Mouse (Mus musculus): ENCODE results near the gene Tmprss11c. TPM values are rescaled to one million over a fixed set of nuclear protein-coding genes. Genes with fewer than 3 reads are reported as not detected.

The Tmprss11c gene
- polyA plus RNA-seq, 1 experiment = not detected

DNA sequence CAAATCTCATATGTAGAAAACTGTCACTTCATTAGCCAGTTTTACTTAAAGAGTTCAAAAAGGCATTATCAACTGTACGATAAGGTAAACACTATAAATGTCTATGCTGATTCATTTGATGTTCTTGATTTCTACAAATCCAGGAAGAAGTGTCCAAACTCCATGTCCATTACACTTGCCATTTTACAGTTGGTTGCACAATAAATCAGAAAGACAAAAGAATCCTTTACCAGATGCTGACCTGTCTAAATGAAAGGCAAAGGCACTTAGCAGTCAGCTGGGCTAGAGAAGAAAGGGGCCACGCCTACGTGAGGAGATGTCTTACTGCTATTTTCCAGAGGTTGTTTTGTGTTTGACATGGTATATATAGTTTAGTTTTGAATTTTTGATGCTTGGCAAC lies 44.8 kb downstream of the Tmprss11c start:
- TF ChIP-seq MAX (IDR thresholded peaks at IDR 0.05) (no peak), CEBPB (IDR thresholded peaks at IDR 0.05; ENCODE audit: low read depth) (peak; percentile 88)
- Histone ChIP-seq H3ac (ENCODE audit: control insufficient read depth, insufficient read length, low read depth) (no peak overlapping the region), H3K79me2 (ENCODE audit: control insufficient read depth, insufficient read depth) (no peaks in the 10 kb centered on the region), H3K27me3 (ENCODE audit: control insufficient read depth, insufficient read depth, insufficient read length) (no peaks in the 10 kb centered on the region), H3K79me3 (ENCODE audit: low read depth) (no peaks in the 10 kb centered on the region), H3K36me3 (ENCODE audit: control insufficient read depth, insufficient read depth) (no peaks in the 10 kb centered on the region), H3K4me3 (ENCODE audit: insufficient read depth, poor library complexity, severe bottlenecking) (no peak overlapping the region)

- no peaks in the 10 kb centered on the region for H3K79me3 ChIP-seq (ENCODE audit: low read depth)
- H3K27me3 ChIP-seq (ENCODE audit: control insufficient read depth, insufficient read depth, insufficient read length) = no peaks in the 10 kb centered on the region
- H3K4me3 ChIP-seq (ENCODE audit: insufficient read depth, poor library complexity, severe bottlenecking) = no peak overlapping the region
- no peaks in the 10 kb centered on the region for H3K36me3 ChIP-seq (ENCODE audit: control insufficient read depth, insufficient read depth)
- no peaks in the 10 kb centered on the region for H3K79me2 ChIP-seq (ENCODE audit: control insufficient read depth, insufficient read depth)
- H3ac ChIP-seq (ENCODE audit: control insufficient read depth, insufficient read length, low read depth) = no peak overlapping the region
- TF ChIP-seq FOSL1 (IDR thresholded peaks at IDR 0.05; ENCODE audit: insufficient read depth, low read length, poor library complexity, severe bottlenecking) (peak; percentile 23), MYOD1 (IDR thresholded peaks at IDR 0.05; ENCODE audit: control insufficient read depth, insufficient read length, low read depth) (no peak), CTCF (IDR thresholded peaks at IDR 0.05; ENCODE audit: control insufficient read depth, insufficient read depth, insufficient read length) (no peak), CEBPB (IDR thresholded peaks at IDR 0.05; ENCODE audit: low read depth) (peak; percentile 60)
Observed at GRCm38 (mm10) chr5:86227156-86227853, 61.8 kb downstream of the Tmprss11c start.

GRCm38 (mm10) chr5:86197801-86198200 lies 91.3 kb downstream of the Tmprss11c start, which contains the start of gene Gnrhr:
Gene Gnrhr, minus strand, starts transcription at chr5:86197901.
- no peak for TF ChIP-seq USF1 (IDR thresholded peaks at IDR 0.05; ENCODE audit: low read depth)
- TF ChIP-seq MAX (IDR thresholded peaks at IDR 0.05) = no peak
- TF ChIP-seq MYOG (IDR thresholded peaks at IDR 0.05; ENCODE audit: control insufficient read depth, extremely low read depth, insufficient read length) = no peak
- TF ChIP-seq MYOD1 (IDR thresholded peaks at IDR 0.05; ENCODE audit: control insufficient read depth, insufficient read length, low read depth) = no peak
- TF ChIP-seq CEBPB (IDR thresholded peaks at IDR 0.05; ENCODE audit: low read depth) = no peak
- no peak for TF ChIP-seq CTCF (IDR thresholded peaks at IDR 0.05; ENCODE audit: control insufficient read depth, insufficient read depth, insufficient read length)
- no peak for TF ChIP-seq FOSL1 (IDR thresholded peaks at IDR 0.05; ENCODE audit: insufficient read depth, low read length, poor library complexity, severe bottlenecking)
- Histone ChIP-seq H3ac (ENCODE audit: control insufficient read depth, insufficient read length, low read depth) (no peak within 1 kb of the TSS), H3K36me3 (ENCODE audit: control insufficient read depth, insufficient read depth) (no peaks in the 10 kb centered on the region), H3K27me3 (ENCODE audit: control insufficient read depth, insufficient read depth, insufficient read length) (no peaks in the 10 kb centered on the region), H3K79me2 (ENCODE audit: control insufficient read depth, insufficient read depth) (no peaks in the 10 kb centered on the region), H3K79me3 (ENCODE audit: low read depth) (no peaks in the 10 kb centered on the region), H3K4me3 (ENCODE audit: insufficient read depth, poor library complexity, severe bottlenecking) (no peak within 1 kb of the TSS)

DNA sequence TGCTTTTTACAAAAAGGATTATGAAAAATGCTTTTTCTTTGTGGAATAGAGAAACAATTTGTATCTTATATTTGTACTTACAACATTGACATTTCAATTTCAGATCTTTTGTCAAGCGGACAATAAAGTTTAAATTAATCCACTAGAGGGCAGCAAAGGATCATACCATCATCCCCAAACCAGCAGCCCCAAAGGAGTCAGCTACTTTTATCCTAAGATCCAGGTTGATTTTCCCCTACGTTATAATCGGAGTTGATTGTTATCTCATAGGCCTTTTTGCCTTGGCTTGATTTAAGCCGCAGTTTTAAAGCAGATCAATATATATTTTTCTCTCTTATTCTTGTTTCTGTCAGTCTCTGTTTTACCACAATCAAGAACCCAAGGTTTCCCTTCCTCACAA lies 97.8 kb downstream of the Tmprss11c start:
- no peak overlapping the region for H3K4me3 ChIP-seq (ENCODE audit: insufficient read depth, poor library complexity, severe bottlenecking)
- H3K79me2 ChIP-seq (ENCODE audit: control insufficient read depth, insufficient read depth) = no peaks in the 10 kb centered on the region
- H3K79me3 ChIP-seq (ENCODE audit: low read depth) = no peaks in the 10 kb centered on the region
- no peaks in the 10 kb centered on the region for H3K27me3 ChIP-seq (ENCODE audit: control insufficient read depth, insufficient read depth, insufficient read length)
- H3ac ChIP-seq (ENCODE audit: control insufficient read depth, insufficient read length, low read depth) = no peak overlapping the region
- H3K36me3 ChIP-seq (ENCODE audit: control insufficient read depth, insufficient read depth) = no peaks in the 10 kb centered on the region
- no peak for TF ChIP-seq MYOD1 (IDR thresholded peaks at IDR 0.05; ENCODE audit: control insufficient read depth, insufficient read length, low read depth)
- TF ChIP-seq MAX (IDR thresholded peaks at IDR 0.05) = no peak
- no peak for TF ChIP-seq FOSL1 (IDR thresholded peaks at IDR 0.05; ENCODE audit: insufficient read depth, low read length, poor library complexity, severe bottlenecking)
- TF ChIP-seq USF1 (IDR thresholded peaks at IDR 0.05; ENCODE audit: low read depth) = no peak

DNA sequence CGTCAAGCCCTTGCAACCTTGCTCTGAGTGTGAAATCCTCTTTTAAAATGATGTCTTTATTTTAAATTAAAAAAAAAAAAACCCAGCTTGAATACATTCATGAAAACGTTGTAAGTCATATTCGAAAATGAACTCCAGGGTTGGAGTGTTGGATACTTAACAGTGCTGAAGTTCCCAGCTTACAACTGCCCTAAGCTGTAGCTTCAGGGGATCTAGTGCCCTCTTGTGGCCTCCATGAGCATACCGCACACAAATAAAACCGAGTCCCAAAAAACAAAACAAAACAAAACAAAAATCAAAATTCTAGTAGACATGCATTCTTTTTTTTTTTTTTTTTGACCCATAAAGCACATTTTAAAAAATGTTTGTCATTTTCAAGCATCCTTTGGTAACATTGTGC lies 98.3 kb downstream of the Tmprss11c start:
- Histone ChIP-seq H3K27me3 (ENCODE audit: control insufficient read depth, insufficient read depth, insufficient read length) (no peaks in the 10 kb centered on the region), H3K79me2 (ENCODE audit: control insufficient read depth, insufficient read depth) (no peaks in the 10 kb centered on the region), H3K4me3 (ENCODE audit: insufficient read depth, poor library complexity, severe bottlenecking) (no peak overlapping the region), H3K79me3 (ENCODE audit: low read depth) (no peaks in the 10 kb centered on the region), H3K36me3 (ENCODE audit: control insufficient read depth, insufficient read depth) (no peaks in the 10 kb centered on the region), H3ac (ENCODE audit: control insufficient read depth, insufficient read length, low read depth) (no peak overlapping the region)
- TF ChIP-seq MYOD1 (IDR thresholded peaks at IDR 0.05; ENCODE audit: control insufficient read depth, insufficient read length, low read depth) = no peak
- TF ChIP-seq MYOG (IDR thresholded peaks at IDR 0.05; ENCODE audit: control insufficient read depth, extremely low read depth, insufficient read length) = no peak
- no peak for TF ChIP-seq CEBPB (IDR thresholded peaks at IDR 0.05; ENCODE audit: low read depth)
- TF ChIP-seq USF1 (IDR thresholded peaks at IDR 0.05; ENCODE audit: low read depth) = no peak

DNA sequence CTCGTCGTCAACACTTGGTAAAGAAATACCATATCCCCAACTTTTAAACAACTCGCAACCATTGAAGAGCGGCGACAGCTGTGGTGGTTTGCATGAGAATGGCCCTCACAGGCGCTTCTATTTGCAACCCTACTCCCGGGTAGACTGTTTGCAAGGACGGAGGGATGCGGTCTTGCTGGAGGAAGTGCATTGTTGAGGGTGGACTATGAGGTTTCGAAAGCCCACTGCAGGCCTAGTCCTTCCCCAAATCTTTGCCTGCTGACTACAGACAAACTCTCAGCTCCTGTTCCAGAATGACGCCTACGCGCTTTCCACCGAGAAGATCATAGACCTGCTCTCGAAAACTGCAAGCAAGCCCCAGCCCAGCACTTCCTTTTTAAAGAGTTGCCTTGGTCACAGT lies 98.8 kb downstream of the Tmprss11c start:
- no peaks in the 10 kb centered on the region for H3K79me3 ChIP-seq (ENCODE audit: low read depth)
- no peaks in the 10 kb centered on the region for H3K27me3 ChIP-seq (ENCODE audit: control insufficient read depth, insufficient read depth, insufficient read length)
- TF ChIP-seq MAX (IDR thresholded peaks at IDR 0.05) = no peak
- no peak for TF ChIP-seq CEBPB (IDR thresholded peaks at IDR 0.05; ENCODE audit: low read depth)
- TF ChIP-seq FOSL1 (IDR thresholded peaks at IDR 0.05; ENCODE audit: insufficient read depth, low read length, poor library complexity, severe bottlenecking) = no peak
- TF ChIP-seq MYOD1 (IDR thresholded peaks at IDR 0.05; ENCODE audit: control insufficient read depth, insufficient read length, low read depth) = no peak
- no peak for TF ChIP-seq MYOG (IDR thresholded peaks at IDR 0.05; ENCODE audit: control insufficient read depth, extremely low read depth, insufficient read length)
- no peak for TF ChIP-seq CTCF (IDR thresholded peaks at IDR 0.05; ENCODE audit: control insufficient read depth, insufficient read depth, insufficient read length)
- TF ChIP-seq USF1 (IDR thresholded peaks at IDR 0.05; ENCODE audit: low read depth) = no peak
- H3ac ChIP-seq (ENCODE audit: control insufficient read depth, insufficient read length, low read depth) = no peak overlapping the region
- no peaks in the 10 kb centered on the region for H3K79me2 ChIP-seq (ENCODE audit: control insufficient read depth, insufficient read depth)
- no peaks in the 10 kb centered on the region for H3K36me3 ChIP-seq (ENCODE audit: control insufficient read depth, insufficient read depth)
- H3K4me3 ChIP-seq (ENCODE audit: insufficient read depth, poor library complexity, severe bottlenecking) = no peak overlapping the region
